Mouse (Mus musculus): ENCODE results near the gene Arl6ip4. TPM values are rescaled to one million over a fixed set of nuclear protein-coding genes. Genes with fewer than 3 reads are reported as not detected.

Arl6ip4 gene
- 32.3 and 33.6 TPM in 2 replicates for polyA plus RNA-seq (2012; rRNA removed)

GRCm38 (mm10) chr5:124115990-124116845 is at the start of gene Arl6ip4:
TSS of gene Arl6ip4 (plus strand) at chr5:124116089.
- Histone ChIP-seq H3K4me3 (replicated peaks; ENCODE audit: extremely low read depth, low read depth, low read length) (peak within 1 kb of the TSS; percentile 94), H3K4me1 (ENCODE audit: control insufficient read depth, insufficient read depth, low read length) (peaks cover 14% of the 10 kb centered on the region)
- WGBS = 1% methylated on average over 64 of the region's 64 CpGs
- TF ChIP-seq CTCF (IDR thresholded peaks at IDR 0.05; ENCODE audit: insufficient read depth, low read length) (no peak), POLR2A (IDR thresholded peaks at IDR 0.05; ENCODE audit: borderline replicate concordance, extremely low read depth, low read depth, low read length) (peak; percentile 69; the same call in 1 of the 2 replicates)
- peak; percentile 76 for DNase-seq

- DNase-seq = no peak
- 86% methylated on average over 3 of the region's 3 CpGs for WGBS
- Histone ChIP-seq H3K4me1 (ENCODE audit: control insufficient read depth, insufficient read depth, low read length) (no peaks in the 10 kb centered on the region), H3K4me3 (replicated peaks; ENCODE audit: extremely low read depth, low read depth, low read length) (no peak overlapping the region)
- TF ChIP-seq POLR2A (IDR thresholded peaks at IDR 0.05; ENCODE audit: borderline replicate concordance, extremely low read depth, low read depth, low read length) (no peak), CTCF (IDR thresholded peaks at IDR 0.05; ENCODE audit: insufficient read depth, low read length) (no peak)
These were observed 46.2 kb upstream of the Arl6ip4 start for GRCm38 (mm10) chr5:124069657-124070056.

DNA sequence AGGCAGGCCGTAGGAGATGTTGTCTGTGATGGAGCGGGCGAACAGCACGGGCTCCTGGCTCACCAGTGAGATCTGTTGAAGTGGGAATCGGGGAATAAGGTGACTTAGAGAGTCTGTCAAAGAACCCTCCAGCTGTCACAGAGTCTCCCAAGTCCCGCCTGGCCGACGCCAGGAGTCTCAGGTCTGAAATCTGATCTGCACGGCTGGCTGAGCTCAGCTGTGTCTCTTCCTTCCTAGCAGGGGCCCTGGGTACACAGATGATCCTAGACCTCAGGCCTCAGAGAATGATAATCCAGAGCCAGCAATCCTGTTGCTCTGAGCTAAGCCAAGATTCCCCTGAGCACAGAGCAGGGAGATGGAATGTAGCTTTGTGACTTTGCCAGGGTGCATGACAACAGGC is 42.2 kb upstream of the Arl6ip4 start:
- Histone ChIP-seq H3K4me1 (ENCODE audit: control insufficient read depth, insufficient read depth, low read length) (0 out of 2 replicates have a peak, but pooled peaks cover 3% of the 10 kb centered on the region), H3K4me3 (replicated peaks; ENCODE audit: extremely low read depth, low read depth, low read length) (no peak overlapping the region)
- TF ChIP-seq POLR2A (IDR thresholded peaks at IDR 0.05; ENCODE audit: borderline replicate concordance, extremely low read depth, low read depth, low read length) (no peak), CTCF (IDR thresholded peaks at IDR 0.05; ENCODE audit: insufficient read depth, low read length) (no peak)
- DNase-seq = no peak
- 76% methylated on average over 9 of the region's 9 CpGs for WGBS

- WGBS = 32% methylated on average over 10 of the region's 10 CpGs
- TF ChIP-seq POLR2A (IDR thresholded peaks at IDR 0.05; ENCODE audit: borderline replicate concordance, extremely low read depth, low read depth, low read length) = no peak
- TF ChIP-seq CTCF (IDR thresholded peaks at IDR 0.05; ENCODE audit: insufficient read depth, low read length) = no peak
- DNase-seq = no peak
- H3K4me1 ChIP-seq (ENCODE audit: control insufficient read depth, insufficient read depth, low read length) = 0 out of 2 replicates have a peak, but pooled peaks cover 3% of the 10 kb centered on the region
- no peak overlapping the region for H3K4me3 ChIP-seq (replicated peaks; ENCODE audit: extremely low read depth, low read depth, low read length)
These were observed 41.0 kb upstream of the Arl6ip4 start for GRCm38 (mm10) chr5:124074845-124075307.

DNA sequence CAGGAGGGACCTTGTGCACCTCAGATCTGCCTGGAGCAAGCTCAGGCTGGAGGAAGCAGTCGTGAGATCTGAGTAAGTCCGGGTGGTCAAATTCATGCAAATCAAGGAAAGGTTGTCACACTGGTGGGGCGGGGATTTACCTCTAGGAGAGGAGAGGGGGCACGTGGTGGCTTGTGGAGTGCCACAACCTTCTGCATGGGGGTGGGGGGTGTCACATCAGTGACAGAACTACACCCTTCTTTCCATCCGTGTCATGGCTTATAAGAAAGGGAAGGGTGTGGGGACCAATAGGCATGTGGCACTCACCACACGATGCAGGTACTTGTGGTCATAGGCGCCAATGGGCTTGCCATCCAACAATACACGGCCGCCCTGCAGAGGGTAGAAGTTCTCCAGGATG is 40.2 kb upstream of the Arl6ip4 start:
- 71% methylated on average over 9 of the region's 9 CpGs for WGBS
- TF ChIP-seq POLR2A (IDR thresholded peaks at IDR 0.05; ENCODE audit: borderline replicate concordance, extremely low read depth, low read depth, low read length) (no peak), CTCF (IDR thresholded peaks at IDR 0.05; ENCODE audit: insufficient read depth, low read length) (no peak)
- no peak overlapping the region for H3K4me3 ChIP-seq (replicated peaks; ENCODE audit: extremely low read depth, low read depth, low read length)
- H3K4me1 ChIP-seq (ENCODE audit: control insufficient read depth, insufficient read depth, low read length) = 0 out of 2 replicates have a peak, but pooled peaks cover 3% of the 10 kb centered on the region
- DNase-seq = no peak

DNA sequence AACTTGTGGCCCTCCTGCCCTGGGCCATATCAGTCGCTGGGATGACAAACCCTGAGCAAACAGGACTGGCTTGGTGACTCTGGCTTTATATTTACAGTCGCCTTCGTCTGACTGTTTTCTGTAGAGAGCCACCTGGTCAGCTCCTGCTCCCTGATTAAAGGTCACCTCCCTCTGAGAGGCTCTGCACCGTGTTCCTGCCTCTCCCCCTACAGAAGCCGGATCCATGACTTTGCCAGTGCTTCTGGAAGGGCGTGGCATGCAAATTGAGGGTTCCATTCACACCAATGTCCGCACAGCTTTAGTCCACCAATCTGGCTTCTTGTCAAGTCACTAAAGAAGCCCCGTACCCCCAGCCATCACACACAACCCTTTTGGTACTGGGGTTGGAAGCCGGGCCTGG is 39.3 kb upstream of the Arl6ip4 start:
- TF ChIP-seq CTCF (IDR thresholded peaks at IDR 0.05; ENCODE audit: insufficient read depth, low read length) (no peak), POLR2A (IDR thresholded peaks at IDR 0.05; ENCODE audit: borderline replicate concordance, extremely low read depth, low read depth, low read length) (no peak)
- no peak for DNase-seq
- Histone ChIP-seq H3K4me3 (replicated peaks; ENCODE audit: extremely low read depth, low read depth, low read length) (no peak overlapping the region), H3K4me1 (ENCODE audit: control insufficient read depth, insufficient read depth, low read length) (0 out of 2 replicates have a peak, but pooled peaks cover 3% of the 10 kb centered on the region)
- WGBS = 71% methylated on average over 9 of the region's 9 CpGs

DNA sequence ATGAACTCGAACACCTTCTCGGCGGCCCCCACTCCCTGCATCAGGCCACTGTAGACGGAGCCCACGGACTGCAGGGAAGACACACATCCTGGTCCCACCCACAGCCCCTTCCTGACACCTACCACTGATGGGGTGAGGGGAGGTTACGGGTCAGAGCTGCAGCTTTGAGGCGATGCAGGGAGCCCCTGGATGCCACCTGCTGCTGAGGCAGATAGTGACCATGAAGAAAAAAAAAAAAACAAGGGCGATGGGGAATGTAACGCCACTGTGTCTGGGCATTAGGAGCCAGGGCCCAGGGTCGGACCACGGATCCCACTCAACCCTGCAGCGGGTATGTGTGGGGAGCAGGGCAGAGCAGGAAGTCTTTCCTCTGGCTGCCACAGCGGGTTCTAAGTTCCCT is 38.6 kb upstream of the Arl6ip4 start:
- Histone ChIP-seq H3K4me1 (ENCODE audit: control insufficient read depth, insufficient read depth, low read length) (0 out of 2 replicates have a peak, but pooled peaks cover 3% of the 10 kb centered on the region), H3K4me3 (replicated peaks; ENCODE audit: extremely low read depth, low read depth, low read length) (no peak overlapping the region)
- 69% methylated on average over 13 of the region's 13 CpGs for WGBS
- TF ChIP-seq POLR2A (IDR thresholded peaks at IDR 0.05; ENCODE audit: borderline replicate concordance, extremely low read depth, low read depth, low read length) (no peak), CTCF (IDR thresholded peaks at IDR 0.05; ENCODE audit: insufficient read depth, low read length) (no peak)
- DNase-seq = no peak

DNA sequence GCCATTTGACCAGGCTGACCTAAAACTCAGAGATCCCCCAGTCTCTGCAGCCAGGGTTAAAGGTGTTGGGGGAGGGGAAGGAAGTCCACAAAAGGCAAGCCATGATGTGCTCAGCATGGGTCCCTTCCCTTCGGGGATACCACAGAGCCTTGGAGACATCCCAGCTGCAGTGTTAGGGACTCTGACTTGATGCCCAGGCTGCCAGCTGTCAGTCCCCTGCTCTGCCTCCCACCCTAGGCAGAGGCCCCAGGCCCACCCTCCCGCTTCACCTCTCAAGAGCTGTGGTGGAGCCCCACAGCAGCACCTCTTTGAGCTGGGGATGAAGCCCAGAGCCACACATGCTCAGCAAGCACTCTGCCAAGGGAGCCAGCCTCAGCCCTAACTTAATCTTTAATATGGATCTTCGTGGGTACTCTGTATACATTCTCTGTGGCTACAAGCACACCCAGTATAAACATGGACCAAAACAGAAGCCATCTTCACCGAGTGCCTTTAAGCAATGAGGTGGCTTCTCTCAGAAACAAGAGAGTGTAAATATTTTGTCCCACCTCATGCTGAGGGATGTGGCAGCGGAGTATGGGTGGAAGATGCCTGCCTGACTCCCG is 37.9 kb upstream of the Arl6ip4 start:
- DNase-seq = no peak
- H3K4me1 ChIP-seq (ENCODE audit: control insufficient read depth, insufficient read depth, low read length) = 0 out of 2 replicates have a peak, but pooled peaks cover 3% of the 10 kb centered on the region
- no peak overlapping the region for H3K4me3 ChIP-seq (replicated peaks; ENCODE audit: extremely low read depth, low read depth, low read length)
- TF ChIP-seq POLR2A (IDR thresholded peaks at IDR 0.05; ENCODE audit: borderline replicate concordance, extremely low read depth, low read depth, low read length) (no peak), CTCF (IDR thresholded peaks at IDR 0.05; ENCODE audit: insufficient read depth, low read length) (no peak)
- 66% methylated on average over 6 of the region's 6 CpGs for WGBS

- TF ChIP-seq POLR2A (IDR thresholded peaks at IDR 0.05; ENCODE audit: borderline replicate concordance, extremely low read depth, low read depth, low read length) (no peak), CTCF (IDR thresholded peaks at IDR 0.05; ENCODE audit: insufficient read depth, low read length) (no peak)
- Histone ChIP-seq H3K4me1 (ENCODE audit: control insufficient read depth, insufficient read depth, low read length) (0 out of 2 replicates have a peak, but pooled peaks cover 3% of the 10 kb centered on the region), H3K4me3 (replicated peaks; ENCODE audit: extremely low read depth, low read depth, low read length) (no peak overlapping the region)
- WGBS = 63% methylated on average over 9 of the region's 9 CpGs
- DNase-seq = no peak
These were observed 37.0 kb upstream of the Arl6ip4 start for GRCm38 (mm10) chr5:124078794-124079416.
